Mouse (Mus musculus) erythroblast, embryonic 14.5 days (primary cell): Measurements from ENCODE around the gene Zdhhc3. TPM values are rescaled to one million over a fixed set of nuclear protein-coding genes. Genes with fewer than 3 reads are reported as not detected.

ENCODE experiments used
- H3K27me3 ChIP-seq: 2 replicates; pipeline ENCODE4 v1.6.1; 2012; ENCODE audit warnings: inconsistent platforms; ENCODE audit not compliant: control insufficient read depth
- H3K36me3 ChIP-seq: 2 replicates; pipeline ENCODE4 v1.6.1; 2012; ENCODE audit warnings: mild to moderate bottlenecking, inconsistent platforms; ENCODE audit not compliant: control insufficient read depth
- H3K4me1 ChIP-seq: 2 replicates; pipeline ENCODE4 v1.6.1; 2012; ENCODE audit warnings: inconsistent platforms; ENCODE audit not compliant: control insufficient read depth
- H3K4me3 ChIP-seq: replicated peaks from 2 replicates; pipeline ENCODE3; 2012; ENCODE audit warnings: moderate library complexity, mild to moderate bottlenecking, inconsistent platforms
- H3K9me3 ChIP-seq: 2 replicates; pipeline ENCODE4 v1.6.1; 2012; ENCODE audit warnings: low read length, inconsistent platforms, mixed read lengths; ENCODE audit not compliant: control insufficient read depth
- GATA1 ChIP-seq: IDR thresholded peaks from 2 replicates; pipeline ENCODE4 v1.6.1; 2012; ENCODE audit warnings: low read length, inconsistent platforms, mixed read lengths
- TAL1 ChIP-seq: IDR thresholded peaks from 3 replicates; pipeline ENCODE4 v1.6.1; 2012; ENCODE audit warnings: low read length, inconsistent platforms, mixed read lengths
- polyA plus RNA-seq: library from polyadenylated mRNA; stranded (reverse); fragments of >175 nt; gene quantifications from 2 replicates; pipeline ENCODE4 v1.2.3, GENCODE M21; 2012

The Zdhhc3 gene
- polyA plus RNA-seq, 1 experiment = 3.3 TPM

- Histone ChIP-seq H3K4me1 (peaks cover 13% of the 10 kb centered on the region), H3K9me3 (no peaks in the 10 kb centered on the region), H3K27me3 (no peaks in the 10 kb centered on the region), H3K36me3 (peaks cover 89% of the 10 kb centered on the region), H3K4me3 (no peak overlapping the region)
- TF ChIP-seq GATA1 (no peak), TAL1 (no peak)
Observed at GRCm38 (mm10) chr9:123099631-123100455, 13.2 kb downstream of the Zdhhc3 start.

DNA sequence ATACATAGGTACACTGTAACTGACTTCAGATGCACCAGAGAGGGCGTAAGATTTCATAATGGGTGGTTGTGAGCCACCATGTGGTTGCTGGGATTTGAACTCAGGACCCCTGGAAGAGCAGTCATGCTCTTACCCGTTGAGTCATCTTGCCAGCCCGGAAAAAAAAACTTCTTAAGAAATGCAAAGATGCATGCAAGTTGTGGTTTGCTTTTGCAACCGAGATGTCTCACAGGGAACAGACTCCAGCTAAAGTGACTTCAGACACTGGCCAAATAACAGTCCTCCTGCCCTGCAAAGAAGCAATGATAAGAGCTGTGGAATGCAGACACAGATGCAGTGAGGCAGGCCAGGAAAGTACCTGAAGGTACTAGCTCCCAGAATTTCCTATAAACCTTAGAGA is 22.2 kb downstream of the Zdhhc3 start:
- Histone ChIP-seq H3K4me3 (no peak overlapping the region), H3K9me3 (no peaks in the 10 kb centered on the region), H3K36me3 (peaks cover 86% of the 10 kb centered on the region), H3K27me3 (no peaks in the 10 kb centered on the region), H3K4me1 (peaks cover 5% of the 10 kb centered on the region; the same call in 1 of the 2 replicates)
- TF ChIP-seq TAL1 = no peak
- TF ChIP-seq GATA1 = no peak

DNA sequence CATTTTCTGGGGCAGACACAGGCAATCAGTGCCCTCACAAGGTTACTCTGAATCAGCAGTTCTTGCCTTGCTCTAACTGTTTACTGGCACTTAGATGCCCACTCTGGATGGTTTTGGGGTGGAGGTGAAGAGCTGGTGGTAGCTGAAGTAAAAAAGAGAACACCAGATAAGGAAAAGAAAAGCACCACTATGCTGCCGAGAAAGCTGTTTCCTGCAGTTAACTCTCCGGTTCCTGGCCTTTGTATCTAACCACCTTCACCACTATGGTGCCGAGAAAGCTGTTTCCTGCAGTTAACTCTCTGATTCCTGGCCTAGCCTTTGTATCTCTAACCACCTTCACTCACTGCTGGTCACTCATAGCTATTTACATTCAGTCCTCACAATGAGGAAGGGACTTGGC is 25.4 kb downstream of the Zdhhc3 start:
- Histone ChIP-seq H3K4me3 (no peak overlapping the region), H3K4me1 (peaks cover 5% of the 10 kb centered on the region; the same call in 1 of the 2 replicates), H3K9me3 (no peaks in the 10 kb centered on the region), H3K27me3 (no peaks in the 10 kb centered on the region), H3K36me3 (peaks cover 97% of the 10 kb centered on the region)
- TF ChIP-seq GATA1 = no peak
- no peak for TF ChIP-seq TAL1

- peaks cover 5% of the 10 kb centered on the region; the same call in 1 of the 2 replicates for H3K4me1 ChIP-seq
- H3K27me3 ChIP-seq = no peaks in the 10 kb centered on the region
- no peaks in the 10 kb centered on the region for H3K9me3 ChIP-seq
- no peak overlapping the region for H3K4me3 ChIP-seq
- TF ChIP-seq GATA1 = no peak
- no peak for TF ChIP-seq TAL1
- peaks cover 99% of the 10 kb centered on the region for H3K36me3 ChIP-seq
Observed at GRCm38 (mm10) chr9:123085373-123085772, 27.6 kb downstream of the Zdhhc3 start.

DNA sequence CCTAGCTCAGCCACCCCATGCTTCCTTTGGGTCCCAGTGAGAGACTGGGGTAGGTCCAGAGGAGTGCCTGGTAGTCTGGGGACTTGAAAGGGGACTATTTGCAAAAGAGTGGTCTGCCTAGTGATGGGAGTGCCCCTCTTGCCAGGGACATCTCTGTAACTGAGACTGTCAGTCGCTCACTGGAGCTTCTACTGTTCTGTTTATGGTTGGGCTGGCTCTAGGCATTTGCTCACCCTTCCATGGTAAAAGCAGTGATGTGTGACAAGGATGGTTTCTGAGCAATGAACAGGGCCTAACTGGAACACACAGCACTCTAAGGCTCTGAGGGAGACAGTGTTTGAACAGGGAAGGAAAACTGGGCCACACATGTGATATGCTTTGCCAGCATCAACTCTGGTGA is 32.2 kb downstream of the Zdhhc3 start:
- H3K9me3 ChIP-seq = no peaks in the 10 kb centered on the region

DNA sequence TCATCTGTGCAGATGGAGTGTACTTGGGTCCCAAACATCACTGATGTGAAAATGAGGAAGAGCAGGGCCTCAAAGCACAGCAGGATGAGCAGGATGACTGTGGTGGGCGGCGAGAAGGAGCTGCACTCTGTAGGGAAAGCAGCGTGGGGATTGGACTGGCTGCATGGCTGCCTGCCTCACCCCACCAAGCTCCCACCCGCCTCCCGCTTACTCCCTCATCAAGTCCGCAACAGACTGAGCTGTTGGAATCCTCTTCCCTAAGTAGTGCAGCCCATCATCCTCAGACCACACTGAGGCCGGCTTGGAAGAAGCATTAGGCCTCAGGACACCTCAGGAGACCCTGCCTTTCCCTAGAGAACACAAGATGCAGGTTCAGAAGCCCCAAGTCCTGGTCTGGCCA is 32.6 kb downstream of the Zdhhc3 start:
- Histone ChIP-seq H3K4me3 (no peak overlapping the region), H3K4me1 (peaks cover 13% of the 10 kb centered on the region), H3K27me3 (no peaks in the 10 kb centered on the region), H3K9me3 (no peaks in the 10 kb centered on the region), H3K36me3 (peaks cover 97% of the 10 kb centered on the region)
- no peak for TF ChIP-seq TAL1
- TF ChIP-seq GATA1 = no peak

More for the DNA sequence above, 32.2 kb downstream of the Zdhhc3 start:
- Histone ChIP-seq H3K4me3 (no peak overlapping the region), H3K4me1 (peaks cover 13% of the 10 kb centered on the region), H3K27me3 (no peaks in the 10 kb centered on the region), H3K36me3 (peaks cover 97% of the 10 kb centered on the region)
- TF ChIP-seq TAL1 = no peak
- TF ChIP-seq GATA1 = no peak

- H3K9me3 ChIP-seq = no peaks in the 10 kb centered on the region
- no peaks in the 10 kb centered on the region for H3K27me3 ChIP-seq
- TF ChIP-seq TAL1 = no peak
- TF ChIP-seq GATA1 = no peak
- peaks cover 94% of the 10 kb centered on the region for H3K36me3 ChIP-seq
- no peak overlapping the region for H3K4me3 ChIP-seq
- peaks cover 13% of the 10 kb centered on the region for H3K4me1 ChIP-seq
Observed at GRCm38 (mm10) chr9:123079149-123079548, 33.9 kb downstream of the Zdhhc3 start.

DNA sequence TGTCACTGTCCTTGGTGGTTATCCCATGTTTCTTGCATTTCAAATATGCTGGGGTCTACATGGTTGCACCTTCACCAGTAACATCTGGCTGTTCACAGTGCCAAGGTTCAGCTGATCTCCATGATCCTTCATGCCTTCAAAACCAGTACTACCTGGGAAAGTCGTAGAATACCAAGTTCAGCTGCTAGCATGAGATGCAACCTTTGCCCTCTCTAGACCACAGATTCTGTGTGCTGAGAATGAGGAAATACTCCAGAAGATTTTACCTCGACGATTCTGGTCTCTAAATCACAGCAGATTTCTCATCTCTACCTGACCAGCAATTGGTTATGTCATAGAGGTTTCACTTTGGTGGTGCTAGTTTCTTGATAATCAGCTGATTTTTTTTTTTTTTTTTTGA is 52.8 kb downstream of the Zdhhc3 start:
- no peaks in the 10 kb centered on the region for H3K27me3 ChIP-seq
- TF ChIP-seq GATA1 (no peak), TAL1 (no peak)
- no peaks in the 10 kb centered on the region for H3K36me3 ChIP-seq
- H3K4me1 ChIP-seq = no peaks in the 10 kb centered on the region
- no peak overlapping the region for H3K4me3 ChIP-seq
- no peaks in the 10 kb centered on the region for H3K9me3 ChIP-seq

DNA sequence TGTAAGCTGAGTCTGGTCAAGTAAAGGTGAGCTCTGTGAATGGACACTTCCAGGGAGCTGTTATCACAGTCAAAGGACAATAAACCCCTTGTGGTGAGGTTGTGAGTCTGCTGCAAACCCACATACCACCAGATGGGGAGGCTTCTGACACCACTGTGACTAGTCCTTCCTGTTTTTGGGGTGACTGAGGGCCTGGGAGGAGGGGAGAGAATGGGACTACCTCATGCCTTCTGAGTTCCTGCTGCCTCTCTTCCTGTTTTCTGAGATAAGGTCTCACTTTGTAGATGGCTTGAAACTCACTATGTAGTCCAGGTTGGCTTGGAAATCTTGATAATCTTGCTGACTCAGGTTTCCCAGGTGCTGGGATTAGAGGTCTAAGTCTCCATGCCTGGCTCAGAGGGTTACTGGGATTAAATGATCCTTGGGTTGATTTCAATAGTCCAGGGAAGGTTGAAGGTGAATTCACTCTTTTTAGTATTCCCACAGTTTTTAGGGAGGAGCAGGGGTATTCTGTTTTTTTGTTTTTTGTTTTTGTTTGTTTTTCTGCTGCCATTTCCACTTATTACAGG is 54.2 kb downstream of the Zdhhc3 start:
- H3K27me3 ChIP-seq = no peaks in the 10 kb centered on the region
- no peak overlapping the region for H3K4me3 ChIP-seq
- H3K4me1 ChIP-seq = no peaks in the 10 kb centered on the region
- no peaks in the 10 kb centered on the region for H3K9me3 ChIP-seq
- H3K36me3 ChIP-seq = no peaks in the 10 kb centered on the region
- TF ChIP-seq TAL1 = no peak
- TF ChIP-seq GATA1 = no peak
